Mouse (Mus musculus) forebrain, embryonic 11.5 days (tissue): ENCODE results near the gene Olfr1428. TPM values are rescaled to one million over a fixed set of nuclear protein-coding genes. Genes with fewer than 3 reads are reported as not detected.

Source experiments
- ATAC-seq: fragments of 200-750 bp; cut with Nextera tagmentation; replicated peaks from 2 replicates; pipeline ENCODE4 v1.8.0; 2017; ENCODE audit warnings: moderate TSS enrichment; ENCODE audit not compliant: low FRiP score
- DNase-seq: peaks from one replicate; pipeline ENCODE4 v3.0.0-alpha.2; 2017; ENCODE audit warnings: low spot score
- H3K27ac ChIP-seq: fragments of 300-500 bp; sonication (generic); 2 replicates; pipeline ENCODE4 v1.5.1; 2014; ENCODE audit warnings: low read depth, low read length
- H3K27me3 ChIP-seq: fragments of 300-500 bp; sonication (generic); 2 replicates; pipeline ENCODE4 v1.6.1; 2014; ENCODE audit warnings: mild to moderate bottlenecking, low read length, mixed read lengths; ENCODE audit not compliant: control insufficient read depth, insufficient read depth
- H3K36me3 ChIP-seq: fragments of 300-500 bp; sonication (generic); 2 replicates; pipeline ENCODE4 v1.6.1; 2014; ENCODE audit warnings: mild to moderate bottlenecking, low read length, moderate library complexity, mixed read lengths; ENCODE audit not compliant: control insufficient read depth, insufficient read depth
- H3K4me1 ChIP-seq: fragments of 300-500 bp; sonication (generic); replicated peaks from 2 replicates; pipeline ENCODE4 v1.6.1; 2014; ENCODE audit warnings: low read length, mixed read lengths; ENCODE audit not compliant: control insufficient read depth, insufficient read depth
- H3K4me2 ChIP-seq: fragments of 300-500 bp; sonication (generic); 2 replicates; pipeline ENCODE4 v1.6.1; 2014; ENCODE audit warnings: low read depth, mild to moderate bottlenecking, low read length, moderate library complexity, mixed read lengths; ENCODE audit not compliant: severe bottlenecking
- H3K4me3 ChIP-seq: fragments of 300-500 bp; sonication (generic); 2 replicates; pipeline ENCODE4 v1.5.1; 2014; ENCODE audit warnings: low read depth, low read length
- H3K9ac ChIP-seq: fragments of 300-500 bp; sonication (generic); 2 replicates; pipeline ENCODE4 v1.6.1; 2014; ENCODE audit warnings: low read length
- H3K9me3 ChIP-seq: fragments of 300-500 bp; sonication (generic); 2 replicates; pipeline ENCODE4 v1.6.1; 2016; ENCODE audit warnings: low read length, mixed read lengths; ENCODE audit not compliant: control insufficient read depth
- WGBS: fragments of 180-500 bp; shearing (Covaris S2); extraction: QIAGEN DNeasy Blood & Tissue Kit; methylation state at CpG from one replicate; pipeline ENCODE4 v1.1.7; 2014; 5-methylcytosine and 5-hydroxymethylcytosine counted together
- polyA plus RNA-seq: library from polyadenylated mRNA; unstranded; fragments of >200 nt; fragmentation: Nextera tagmentation; extraction: Ambion mirVana; gene quantifications from 2 replicates; pipeline ENCODE4 v1.2.1, GENCODE M21; 2014

The Olfr1428 gene
- not detected in 2 replicates for polyA plus RNA-seq

DNA sequence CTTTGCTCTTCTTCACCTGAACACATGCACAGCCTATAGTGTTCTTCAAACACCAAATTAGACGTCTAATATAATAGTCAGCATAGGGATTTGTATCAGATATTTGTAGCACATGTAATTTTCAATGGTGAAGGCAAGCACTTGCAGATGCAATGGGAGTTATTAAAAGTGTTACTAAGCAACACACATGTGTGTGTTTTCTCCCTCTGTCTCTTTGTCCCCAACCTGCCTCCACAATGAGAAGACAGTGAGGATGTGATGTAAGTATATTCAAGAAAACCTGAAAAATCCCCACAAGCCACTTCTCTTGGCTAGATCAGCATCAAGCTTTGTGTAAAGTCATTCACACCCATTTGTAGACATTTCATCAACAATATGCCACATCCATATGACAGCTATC lies at the start of gene Olfr1428:
Olfr1428 (minus strand) TSS at position 101 of the 400 bp plus-strand sequence.
- no peaks in the 10 kb centered on the region for H3K4me1 ChIP-seq
- H3K27me3 ChIP-seq, result no peaks in the 10 kb centered on the region
- DNase-seq (no peak), ATAC-seq (no peak)
- H3K9ac ChIP-seq, result no peak within 1 kb of the TSS
- 78% methylated on average over 1 of the region's 1 CpGs for WGBS
- no peaks in the 10 kb centered on the region for H3K9me3 ChIP-seq
- H3K4me3 ChIP-seq, result no peak within 1 kb of the TSS
- H3K36me3 ChIP-seq, result no peaks in the 10 kb centered on the region
- H3K4me2 ChIP-seq, result no peak within 1 kb of the TSS
- H3K27ac ChIP-seq, result no peak within 1 kb of the TSS

DNA sequence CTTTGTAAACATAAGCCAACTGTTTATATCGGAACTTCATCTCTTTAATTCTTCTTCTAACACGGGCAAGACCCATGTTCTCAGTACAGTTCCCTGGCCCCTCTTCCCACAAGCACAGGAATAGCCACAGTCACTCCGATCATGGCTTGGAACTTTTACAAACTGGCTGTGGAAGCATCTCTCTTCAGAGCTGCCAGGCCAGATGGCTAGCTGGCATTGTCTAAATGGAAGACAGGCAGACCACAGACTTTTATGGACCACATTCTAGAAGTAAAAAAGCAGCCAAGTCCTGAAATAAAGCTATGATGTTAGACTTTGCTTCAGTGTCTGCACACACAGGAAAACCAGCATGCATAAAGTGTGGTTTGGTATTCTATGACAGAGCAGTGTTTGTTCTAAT lies 29.8 kb upstream of the Olfr1428 start:
- Histone ChIP-seq H3K36me3 (no peaks in the 10 kb centered on the region), H3K4me3 (no peak overlapping the region), H3K4me2 (no peak overlapping the region), H3K9ac (no peak overlapping the region), H3K27ac (no peak overlapping the region), H3K27me3 (no peaks in the 10 kb centered on the region), H3K9me3 (no peaks in the 10 kb centered on the region), H3K4me1 (no peaks in the 10 kb centered on the region)
- DNase-seq (no peak), ATAC-seq (no peak)
- 90% methylated on average over 3 of the region's 3 CpGs for WGBS

DNA sequence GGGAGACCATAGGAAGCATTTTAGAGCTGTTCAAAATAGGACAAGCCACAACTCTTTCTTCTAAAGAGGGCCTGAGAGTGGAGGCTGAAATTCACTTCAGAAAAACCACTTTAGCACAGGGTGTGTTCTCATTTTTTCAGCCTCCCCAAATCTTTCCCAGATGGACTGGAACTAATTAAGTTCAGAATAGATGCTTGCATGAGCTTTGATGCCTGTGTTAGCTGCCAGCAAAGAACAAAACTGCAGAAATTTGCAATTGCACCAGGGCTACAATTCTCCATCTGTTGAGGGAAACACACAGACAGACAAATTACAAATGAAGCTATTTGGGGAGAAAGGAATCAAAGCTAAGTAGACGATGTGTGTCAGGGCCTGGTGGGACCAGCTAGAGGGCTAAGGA lies 27.7 kb upstream of the Olfr1428 start:
- Histone ChIP-seq H3K36me3 (no peaks in the 10 kb centered on the region), H3K9ac (no peak overlapping the region), H3K4me3 (no peak overlapping the region), H3K4me2 (no peak overlapping the region), H3K4me1 (no peaks in the 10 kb centered on the region), H3K27me3 (no peaks in the 10 kb centered on the region), H3K27ac (no peak overlapping the region), H3K9me3 (no peaks in the 10 kb centered on the region)
- no peak for ATAC-seq
- WGBS, result 38% methylated on average over 1 of the region's 1 CpGs
- DNase-seq, result no peak

DNA sequence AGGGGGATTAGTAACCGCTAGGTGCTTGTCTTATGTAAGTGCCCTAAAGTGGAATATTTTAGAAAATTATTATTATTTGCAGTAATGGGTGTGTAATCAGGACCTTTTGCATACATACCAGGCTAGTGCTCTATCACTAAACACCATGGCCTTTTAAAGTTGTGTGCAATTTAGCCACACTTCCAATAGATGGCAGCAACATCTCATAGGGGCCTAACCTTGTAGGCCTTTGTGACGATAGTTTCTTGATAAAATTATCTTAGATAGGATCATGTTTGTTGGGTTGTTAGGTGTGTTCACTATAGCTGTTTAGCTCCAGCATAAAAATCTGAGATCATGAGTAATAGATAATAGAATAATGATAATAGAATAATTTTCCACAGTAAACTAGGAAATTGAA lies 18.6 kb upstream of the Olfr1428 start:
- Histone ChIP-seq H3K9ac (no peak overlapping the region), H3K9me3 (no peaks in the 10 kb centered on the region), H3K27ac (no peak overlapping the region), H3K4me3 (no peak overlapping the region), H3K4me1 (no peaks in the 10 kb centered on the region), H3K4me2 (no peak overlapping the region), H3K27me3 (no peaks in the 10 kb centered on the region), H3K36me3 (no peaks in the 10 kb centered on the region)
- ATAC-seq (no peak), DNase-seq (no peak)
- WGBS, result 27% methylated on average over 2 of the region's 2 CpGs

DNA sequence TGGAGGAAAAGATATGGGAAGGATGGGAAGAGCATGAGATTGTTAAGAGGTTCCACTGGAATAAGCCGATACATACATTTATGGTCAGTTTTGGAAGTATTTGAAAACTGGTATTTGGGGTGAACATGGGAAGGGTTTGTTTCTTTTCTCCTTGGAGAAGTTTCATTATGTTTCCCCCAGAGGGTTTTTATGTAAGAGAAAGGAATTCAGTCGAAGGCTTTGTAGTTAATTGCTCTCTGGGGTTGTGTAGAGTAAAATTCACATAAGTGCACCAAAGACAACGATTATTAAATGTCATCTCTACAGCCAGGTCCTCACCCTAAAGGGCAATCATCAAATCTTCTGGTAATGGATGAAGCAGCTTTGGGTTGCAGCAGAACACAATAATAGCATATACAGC lies 7.4 kb upstream of the Olfr1428 start, which contains the start of gene Olfr76:
Olfr76 (minus strand) TSS at position 101 of the 400 bp plus-strand sequence.
- Histone ChIP-seq H3K27ac (no peak within 1 kb of the TSS), H3K4me2 (no peak within 1 kb of the TSS), H3K36me3 (no peaks in the 10 kb centered on the region), H3K4me1 (no peaks in the 10 kb centered on the region), H3K27me3 (no peaks in the 10 kb centered on the region), H3K9ac (no peak within 1 kb of the TSS), H3K9me3 (no peaks in the 10 kb centered on the region), H3K4me3 (no peak within 1 kb of the TSS)
- WGBS, result 82% methylated on average over 3 of the region's 3 CpGs
- ATAC-seq (no peak), DNase-seq (no peak)

DNA sequence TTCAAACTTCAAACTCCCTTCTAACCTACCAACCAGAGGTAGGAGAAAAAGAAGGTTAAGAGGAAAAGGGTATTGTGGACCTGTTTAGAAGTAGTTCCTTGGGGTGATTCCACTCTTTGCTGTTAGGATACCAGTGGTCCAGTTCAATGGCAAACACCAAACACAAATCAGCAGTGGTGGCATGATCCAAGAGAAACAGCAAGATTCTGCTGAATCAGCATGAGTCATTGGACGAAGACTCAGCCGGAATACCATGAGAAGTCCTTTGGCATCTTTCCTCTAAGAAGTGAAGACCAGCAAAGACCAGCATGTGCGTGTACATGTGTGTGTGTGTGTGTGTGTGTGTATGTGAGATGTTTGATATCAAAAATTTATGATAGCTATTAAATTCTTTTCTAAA lies 767 bp upstream of the Olfr1428 start:
- Histone ChIP-seq H3K9me3 (no peaks in the 10 kb centered on the region), H3K9ac (no peak overlapping the region), H3K27ac (no peak overlapping the region), H3K4me1 (no peaks in the 10 kb centered on the region), H3K4me2 (no peak overlapping the region), H3K36me3 (no peaks in the 10 kb centered on the region), H3K4me3 (no peak overlapping the region), H3K27me3 (no peaks in the 10 kb centered on the region)
- DNase-seq, result no peak
- ATAC-seq, result no peak
- WGBS, result 86% methylated on average over 3 of the region's 3 CpGs

DNA sequence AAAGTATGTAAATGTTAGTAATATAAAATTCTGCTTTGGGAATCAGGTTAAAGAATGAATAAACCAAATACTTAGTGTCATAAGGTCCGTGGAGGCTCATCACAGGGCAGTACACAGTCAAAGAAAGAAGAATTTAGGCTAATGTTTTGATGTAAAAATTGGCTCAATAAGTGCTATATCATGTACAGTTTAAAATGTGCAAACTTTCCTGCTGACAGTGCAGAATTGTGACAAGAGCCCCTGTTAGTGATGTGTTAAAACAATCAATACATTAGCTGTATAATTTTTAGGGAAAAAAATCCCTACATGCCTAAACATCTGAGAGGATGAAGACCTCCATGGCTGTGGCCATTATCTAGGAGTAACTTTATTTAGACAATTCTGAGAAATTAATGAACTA lies 1.9 kb downstream of the Olfr1428 start:
- H3K4me1 ChIP-seq, result no peaks in the 10 kb centered on the region
- H3K9me3 ChIP-seq, result no peaks in the 10 kb centered on the region
- no peak overlapping the region for H3K27ac ChIP-seq
- ATAC-seq, result no peak
- no peak overlapping the region for H3K9ac ChIP-seq
- H3K4me3 ChIP-seq, result no peak overlapping the region
- 55% methylated on average over 1 of the region's 1 CpGs for WGBS
- no peak overlapping the region for H3K4me2 ChIP-seq
- DNase-seq, result no peak
- no peaks in the 10 kb centered on the region for H3K27me3 ChIP-seq
- no peaks in the 10 kb centered on the region for H3K36me3 ChIP-seq

DNA sequence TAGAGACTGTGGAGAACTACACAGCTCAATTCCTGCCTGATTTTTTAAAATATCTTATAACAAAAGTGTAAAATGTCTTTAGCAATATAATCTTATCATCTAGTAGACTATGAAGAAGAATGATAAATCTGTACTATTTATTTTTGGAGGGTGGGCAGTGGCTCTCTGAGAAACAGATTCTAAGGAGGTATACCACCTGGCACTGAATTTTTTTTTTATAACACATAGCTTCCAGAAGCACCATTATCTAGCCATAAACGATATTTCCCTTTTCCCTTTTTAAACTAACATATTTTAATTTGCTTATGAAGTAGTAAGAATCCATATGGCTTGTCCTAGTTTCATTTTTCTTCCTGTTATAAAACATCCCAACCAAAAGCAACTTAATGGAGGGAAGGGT lies 11.2 kb downstream of the Olfr1428 start:
- Histone ChIP-seq H3K4me2 (no peak overlapping the region), H3K9ac (no peak overlapping the region), H3K27ac (no peak overlapping the region), H3K4me3 (no peak overlapping the region), H3K27me3 (no peaks in the 10 kb centered on the region), H3K9me3 (no peaks in the 10 kb centered on the region), H3K4me1 (no peaks in the 10 kb centered on the region), H3K36me3 (no peaks in the 10 kb centered on the region)
- ATAC-seq, result no peak
- 70% methylated on average over 1 of the region's 1 CpGs for WGBS
- DNase-seq, result no peak

DNA sequence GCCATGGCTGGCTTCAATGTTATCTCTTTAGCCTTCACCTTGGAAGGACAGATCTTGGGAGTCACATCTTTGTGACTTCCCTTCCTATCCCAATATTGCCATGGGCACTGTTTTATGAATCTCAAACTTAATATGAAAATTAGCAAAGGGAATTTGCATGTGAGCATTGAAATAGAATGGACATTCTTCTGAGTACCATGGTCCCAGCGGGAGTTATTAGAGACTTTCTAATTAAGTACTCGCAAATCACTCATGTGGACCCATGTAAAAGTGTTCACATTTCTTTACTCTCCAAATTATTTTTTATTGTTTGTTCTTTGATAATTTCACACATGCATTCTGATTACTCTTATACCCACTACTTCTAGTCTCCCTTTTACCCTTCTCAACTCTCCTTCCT lies 12.5 kb downstream of the Olfr1428 start, which contains the start of gene Olfr1427:
Olfr1427 (minus strand) TSS at position 101 of the 400 bp plus-strand sequence.
- H3K4me1 ChIP-seq, result no peaks in the 10 kb centered on the region
- no peaks in the 10 kb centered on the region for H3K27me3 ChIP-seq
- no peaks in the 10 kb centered on the region for H3K36me3 ChIP-seq
- no peak within 1 kb of the TSS for H3K4me2 ChIP-seq
- ATAC-seq, result no peak
- H3K9ac ChIP-seq, result no peak within 1 kb of the TSS
- H3K9me3 ChIP-seq, result no peaks in the 10 kb centered on the region
- no peak within 1 kb of the TSS for H3K4me3 ChIP-seq
- H3K27ac ChIP-seq, result no peak within 1 kb of the TSS
- WGBS, result 91% methylated on average over 2 of the region's 2 CpGs
- DNase-seq, result no peak
